Mouse (Mus musculus) brain, embryonic 18.5 days (tissue): ENCODE data around the gene Cdkal1.

Experiments used
- DNase-seq: peaks from one replicate; pipeline ENCODE4 v3.0.0-alpha.2; 2012; ENCODE audit warnings: low read depth, low spot score

The Cdkal1 gene

GRCm38 (mm10) chr13:29502481-29503146, 352.9 kb downstream of the Cdkal1 start:
- no peak for DNase-seq

- no peak for DNase-seq
Measured at GRCm38 (mm10) chr13:29501173-29501572, 354.3 kb downstream of the Cdkal1 start.

GRCm38 (mm10) chr13:29499750-29500149, 355.7 kb downstream of the Cdkal1 start:
- DNase-seq = no peak

GRCm38 (mm10) chr13:29497286-29497685, 358.2 kb downstream of the Cdkal1 start:
- DNase-seq = no peak

- no peak for DNase-seq
Measured at GRCm38 (mm10) chr13:29490341-29490740, 365.1 kb downstream of the Cdkal1 start.

GRCm38 (mm10) chr13:29489476-29489875, 366.0 kb downstream of the Cdkal1 start:
- DNase-seq = no peak

GRCm38 (mm10) chr13:29486709-29487108, 368.8 kb downstream of the Cdkal1 start:
- no peak for DNase-seq

- DNase-seq = no peak
Measured at GRCm38 (mm10) chr13:29483950-29484349, 371.5 kb downstream of the Cdkal1 start.

GRCm38 (mm10) chr13:29482147-29482863, 373.2 kb downstream of the Cdkal1 start:
- peak; percentile 16 for DNase-seq

- DNase-seq = no peak
Measured at GRCm38 (mm10) chr13:29476421-29476820, 379.1 kb downstream of the Cdkal1 start.

GRCm38 (mm10) chr13:29474301-29474700, 381.2 kb downstream of the Cdkal1 start:
- no peak for DNase-seq

- no peak for DNase-seq
Measured at GRCm38 (mm10) chr13:29473779-29474178, 381.7 kb downstream of the Cdkal1 start.

GRCm38 (mm10) chr13:29462271-29462670, 393.2 kb downstream of the Cdkal1 start:
- no peak for DNase-seq

GRCm38 (mm10) chr13:29460741-29461140, 394.7 kb downstream of the Cdkal1 start:
- DNase-seq = no peak

- DNase-seq = no peak
Measured at GRCm38 (mm10) chr13:29458385-29458784, 397.1 kb downstream of the Cdkal1 start.

GRCm38 (mm10) chr13:29437067-29437466, 418.4 kb downstream of the Cdkal1 start:
- DNase-seq = no peak

- peak; percentile 67 for DNase-seq
Measured at GRCm38 (mm10) chr13:29434726-29435125, 420.7 kb downstream of the Cdkal1 start.

GRCm38 (mm10) chr13:29430919-29431318, 424.6 kb downstream of the Cdkal1 start:
- no peak for DNase-seq

GRCm38 (mm10) chr13:29429877-29430276, 425.6 kb downstream of the Cdkal1 start:
- DNase-seq = no peak

- DNase-seq = no peak
Measured at GRCm38 (mm10) chr13:29429196-29429595, 426.3 kb downstream of the Cdkal1 start.

GRCm38 (mm10) chr13:29416450-29417136, 438.9 kb downstream of the Cdkal1 start:
- DNase-seq = no peak

- DNase-seq = no peak
Measured at GRCm38 (mm10) chr13:29415967-29416366, 439.5 kb downstream of the Cdkal1 start.

- DNase-seq = no peak
Measured at GRCm38 (mm10) chr13:29414878-29415277, 440.6 kb downstream of the Cdkal1 start.
